Mouse (Mus musculus) midbrain, embryonic 11.5 days (tissue): ENCODE measurements around the gene Vars2. TPM values are rescaled to one million over a fixed set of nuclear protein-coding genes. Genes with fewer than 3 reads are reported as not detected.

ENCODE experiments used
- ATAC-seq: fragments of 200-750 bp; cut with Nextera tagmentation; 2 replicates; pipeline ENCODE4 v1.8.0; 2017; ENCODE audit warnings: moderate TSS enrichment, moderate library complexity; ENCODE audit not compliant: low FRiP score
- DNase-seq: peaks from one replicate; pipeline ENCODE4 v3.0.0; 2015; ENCODE audit warnings: low spot score; ENCODE audit errors: missing footprints
- H3K27ac ChIP-seq: fragments of 300-500 bp; sonication (generic); 2 replicates; pipeline ENCODE4 v1.5.1; 2014; ENCODE audit warnings: low read depth, low read length
- H3K27me3 ChIP-seq: fragments of 300-500 bp; sonication (generic); 2 replicates; pipeline ENCODE4 v1.6.1; 2014; ENCODE audit warnings: mild to moderate bottlenecking, low read length, moderate library complexity, mixed read lengths; ENCODE audit not compliant: control insufficient read depth, insufficient read depth
- H3K36me3 ChIP-seq: fragments of 300-500 bp; sonication (generic); 2 replicates; pipeline ENCODE4 v1.6.1; 2014; ENCODE audit warnings: mild to moderate bottlenecking, low read length, moderate library complexity, mixed read lengths; ENCODE audit not compliant: control insufficient read depth, insufficient read depth
- H3K4me1 ChIP-seq: fragments of 300-500 bp; sonication (generic); 2 replicates; pipeline ENCODE4 v1.6.1; 2014; ENCODE audit warnings: low read length; ENCODE audit not compliant: control insufficient read depth, insufficient read depth
- H3K4me2 ChIP-seq: fragments of 300-500 bp; sonication (generic); 2 replicates; pipeline ENCODE4 v1.6.1; 2014; ENCODE audit warnings: mild to moderate bottlenecking, moderate library complexity
- H3K4me3 ChIP-seq: fragments of 300-500 bp; sonication (generic); 2 replicates; pipeline ENCODE4 v1.5.1; 2014; ENCODE audit warnings: low read depth, low read length
- H3K9ac ChIP-seq: fragments of 300-500 bp; sonication (generic); 2 replicates; pipeline ENCODE4 v1.6.1; 2014; ENCODE audit warnings: low read length
- H3K9me3 ChIP-seq: fragments of 300-500 bp; sonication (generic); 2 replicates; pipeline ENCODE4 v1.6.1; 2016; ENCODE audit warnings: low read length; ENCODE audit not compliant: control insufficient read depth
- WGBS: fragments of 180-500 bp; shearing (Covaris S2); extraction: QIAGEN DNeasy Blood & Tissue Kit; methylation state at CpG from one replicate; pipeline ENCODE4 v1.1.7; 2014; 5-methylcytosine and 5-hydroxymethylcytosine counted together
- polyA plus RNA-seq: library from polyadenylated mRNA; unstranded; fragments of >200 nt; fragmentation: Nextera tagmentation; extraction: Ambion mirVana; gene quantifications from 2 replicates; pipeline ENCODE4 v1.2.1, GENCODE M21; 2014

The Vars2 gene
- polyA plus RNA-seq, 1 experiment from 2014 or later, result 10.5 TPM

DNA sequence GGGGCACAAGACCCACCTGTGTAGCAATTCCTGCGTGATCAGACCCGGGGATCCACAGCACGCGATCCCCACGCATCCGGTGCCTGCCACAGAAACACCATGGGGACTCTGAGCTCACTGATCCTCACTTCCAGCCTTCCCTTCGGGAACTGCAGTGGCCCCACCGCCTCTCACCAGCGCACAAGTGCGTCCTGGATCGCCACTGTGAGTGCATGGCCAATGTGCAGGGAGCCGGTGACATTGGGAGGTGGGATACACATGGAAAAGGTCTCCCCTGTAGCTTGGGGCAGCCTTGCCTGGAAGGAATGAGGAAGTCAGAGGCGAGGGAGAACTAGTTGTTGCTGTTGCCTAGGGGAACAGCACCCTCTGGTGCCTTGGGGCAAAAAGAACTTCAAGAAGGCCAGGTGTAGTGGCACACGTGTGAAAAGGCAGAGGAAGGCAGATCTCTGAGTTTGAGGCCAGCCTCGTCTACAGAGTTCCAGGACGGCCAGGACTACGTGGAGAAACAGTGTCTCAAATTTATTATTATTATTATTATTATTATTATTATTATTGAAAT is 1.4 kb downstream of the Vars2 start:
- Histone ChIP-seq H3K9me3 (no peaks in the 10 kb centered on the region), H3K27me3 (no peaks in the 10 kb centered on the region), H3K4me1 (peaks cover 9% of the 10 kb centered on the region), H3K4me3 (no peak overlapping the region), H3K9ac (no peak overlapping the region), H3K27ac (no peak overlapping the region), H3K36me3 (peaks cover 3% of the 10 kb centered on the region), H3K4me2 (peak overlapping the region; percentile 95; the same call in 1 of the 2 replicates)
- ATAC-seq (no peak), DNase-seq (no peak)
- WGBS, result 85% methylated on average over 17 of the region's 17 CpGs

- WGBS, result 77% methylated on average over 2 of the region's 2 CpGs
- Histone ChIP-seq H3K4me3 (no peak overlapping the region), H3K4me1 (no peaks in the 10 kb centered on the region), H3K36me3 (peaks cover 3% of the 10 kb centered on the region), H3K9me3 (no peaks in the 10 kb centered on the region), H3K27ac (no peak overlapping the region), H3K4me2 (no peak overlapping the region), H3K27me3 (no peaks in the 10 kb centered on the region), H3K9ac (no peak overlapping the region)
- DNase-seq, result no peak
- ATAC-seq, result no peak
These were observed 14.3 kb downstream of the Vars2 start for GRCm38 (mm10) chr17:35653086-35653485.

DNA sequence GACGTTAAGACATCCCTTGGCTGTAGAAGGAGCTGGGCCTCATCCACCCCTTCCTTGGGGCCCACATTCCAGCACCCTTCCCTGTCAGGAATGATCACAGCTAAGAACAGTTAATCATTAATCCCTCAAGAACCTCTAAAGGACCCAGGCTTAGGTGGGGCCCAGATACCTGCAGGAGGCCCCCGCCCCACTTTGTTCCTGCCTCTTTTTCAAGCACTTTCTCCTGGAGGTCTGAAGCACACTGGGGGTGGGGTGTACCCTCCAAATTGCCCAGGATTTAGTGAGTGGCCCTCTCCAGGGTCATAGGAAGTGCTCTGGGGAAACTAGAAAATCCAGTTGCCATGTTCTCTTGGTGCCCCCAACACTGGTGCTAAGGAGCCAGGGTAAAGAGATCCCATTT is 18.0 kb downstream of the Vars2 start:
- no peaks in the 10 kb centered on the region for H3K4me1 ChIP-seq
- DNase-seq (no peak), ATAC-seq (no peak)
- H3K9me3 ChIP-seq, result no peaks in the 10 kb centered on the region
- no peaks in the 10 kb centered on the region for H3K27me3 ChIP-seq
- 74% methylated on average over 2 of the region's 2 CpGs for WGBS
- H3K27ac ChIP-seq, result no peak overlapping the region
- H3K4me3 ChIP-seq, result no peak overlapping the region
- no peak overlapping the region for H3K9ac ChIP-seq
- H3K36me3 ChIP-seq, result no peaks in the 10 kb centered on the region
- no peak overlapping the region for H3K4me2 ChIP-seq

GRCm38 (mm10) chr17:35643609-35644236 is 23.7 kb downstream of the Vars2 start, which contains the start of gene Mucl3:
Mucl3 (minus strand) TSS chr17:35643695.
- Histone ChIP-seq H3K27me3 (no peaks in the 10 kb centered on the region), H3K4me3 (no peak within 1 kb of the TSS), H3K27ac (no peak within 1 kb of the TSS), H3K9ac (no peak within 1 kb of the TSS), H3K36me3 (no peaks in the 10 kb centered on the region), H3K4me2 (no peak within 1 kb of the TSS), H3K4me1 (no peaks in the 10 kb centered on the region), H3K9me3 (no peaks in the 10 kb centered on the region)
- WGBS, result 77% methylated on average over 13 of the region's 13 CpGs
- DNase-seq, result no peak
- ATAC-seq, result no peak

DNA sequence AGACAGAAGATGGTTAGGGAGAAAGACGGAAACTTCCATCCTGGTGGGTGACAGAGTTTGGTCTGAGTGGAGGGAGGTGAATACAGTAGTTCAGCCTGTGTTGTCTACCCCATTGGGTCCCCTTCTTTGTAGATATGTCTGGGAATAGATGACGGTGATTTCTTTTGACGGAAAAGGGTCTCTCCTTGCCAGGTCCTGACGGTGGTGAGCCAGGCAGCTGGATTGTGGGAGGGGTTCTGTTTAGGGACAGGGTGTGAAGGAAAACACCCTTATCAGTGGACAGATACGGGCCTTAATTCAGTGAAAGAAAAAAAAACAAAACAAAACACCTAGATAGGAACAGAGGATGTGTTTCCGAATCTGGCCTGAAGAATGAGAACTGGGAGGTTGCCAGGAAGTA is 28.0 kb downstream of the Vars2 start:
- H3K4me2 ChIP-seq, result no peak overlapping the region

GRCm38 (mm10) chr17:35638475-35639190 is 28.8 kb downstream of the Vars2 start:
- Histone ChIP-seq H3K9me3 (no peaks in the 10 kb centered on the region), H3K4me3 (no peak overlapping the region)
- ATAC-seq, result peak; percentile 83

More for the DNA sequence above, 28.0 kb downstream of the Vars2 start:
- Histone ChIP-seq H3K4me1 (no peaks in the 10 kb centered on the region), H3K27me3 (no peaks in the 10 kb centered on the region), H3K4me3 (no peak overlapping the region), H3K9ac (no peak overlapping the region), H3K27ac (no peak overlapping the region), H3K9me3 (no peaks in the 10 kb centered on the region), H3K36me3 (no peaks in the 10 kb centered on the region)
- 84% methylated on average over 6 of the region's 6 CpGs for WGBS
- DNase-seq (no peak), ATAC-seq (no peak)

GRCm38 (mm10) chr17:35636363-35636762 is 31.0 kb downstream of the Vars2 start:
- no peaks in the 10 kb centered on the region for H3K27me3 ChIP-seq
- no peak overlapping the region for H3K4me2 ChIP-seq
- no peak for ATAC-seq
- no peak overlapping the region for H3K27ac ChIP-seq
- WGBS, result 39% methylated on average over 5 of the region's 5 CpGs
- H3K9ac ChIP-seq, result no peak overlapping the region
- H3K4me1 ChIP-seq, result no peaks in the 10 kb centered on the region
- H3K9me3 ChIP-seq, result no peaks in the 10 kb centered on the region
- DNase-seq, result no peak
- H3K4me3 ChIP-seq, result no peak overlapping the region
- no peaks in the 10 kb centered on the region for H3K36me3 ChIP-seq

More at GRCm38 (mm10) chr17:35638475-35639190, 28.8 kb downstream of the Vars2 start:
- no peaks in the 10 kb centered on the region for H3K36me3 ChIP-seq
- peak; percentile 93 for DNase-seq
- 0 out of 2 replicates have a peak overlapping the region, but pooled peaks have one; percentile 1 for H3K4me2 ChIP-seq
- no peak overlapping the region for H3K27ac ChIP-seq
- H3K4me1 ChIP-seq, result no peaks in the 10 kb centered on the region
- no peak overlapping the region for H3K9ac ChIP-seq
- no peaks in the 10 kb centered on the region for H3K27me3 ChIP-seq
- 26% methylated on average over 14 of the region's 14 CpGs for WGBS

DNA sequence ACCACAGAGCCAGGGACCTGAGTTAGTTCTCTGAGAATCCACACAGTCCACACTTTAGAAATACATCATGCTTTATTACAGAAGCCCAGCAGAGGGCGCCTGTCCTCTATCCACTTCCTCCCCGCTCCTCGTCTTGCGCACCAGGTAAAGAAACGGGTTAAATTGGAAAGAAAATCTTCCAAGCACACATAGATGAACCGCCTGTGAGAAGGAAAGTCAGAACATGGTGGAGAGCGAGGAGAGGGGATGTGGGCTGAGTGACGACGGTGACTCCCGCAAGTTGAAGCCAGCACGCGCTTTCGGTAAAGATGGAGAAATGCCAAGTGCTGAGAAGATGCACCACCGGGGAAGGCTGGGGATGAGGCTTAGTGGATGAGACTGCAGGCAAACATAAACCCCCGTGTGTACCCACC is 31.7 kb downstream of the Vars2 start:
- no peaks in the 10 kb centered on the region for H3K4me1 ChIP-seq
- peak; percentile 70; the same call in 1 of the 2 replicates for ATAC-seq
- no peak overlapping the region for H3K27ac ChIP-seq
- peak overlapping the region; percentile 53 for H3K4me2 ChIP-seq
- no peaks in the 10 kb centered on the region for H3K9me3 ChIP-seq
- no peaks in the 10 kb centered on the region for H3K36me3 ChIP-seq
- no peaks in the 10 kb centered on the region for H3K27me3 ChIP-seq
- peak; percentile 96 for DNase-seq
- H3K4me3 ChIP-seq, result peak overlapping the region; percentile 24; the same call in 1 of the 2 replicates
- no peak overlapping the region for H3K9ac ChIP-seq
- 2% methylated on average over 15 of the region's 15 CpGs for WGBS

- no peaks in the 10 kb centered on the region for H3K4me1 ChIP-seq
- no peak overlapping the region for H3K9ac ChIP-seq
- no peak overlapping the region for H3K27ac ChIP-seq
- no peak overlapping the region for H3K4me3 ChIP-seq
- no peaks in the 10 kb centered on the region for H3K36me3 ChIP-seq
- 84% methylated on average over 3 of the region's 3 CpGs for WGBS
- H3K9me3 ChIP-seq, result no peaks in the 10 kb centered on the region
- ATAC-seq (no peak), DNase-seq (no peak)
- H3K4me2 ChIP-seq, result no peak overlapping the region
- no peaks in the 10 kb centered on the region for H3K27me3 ChIP-seq
These were observed 32.2 kb downstream of the Vars2 start for GRCm38 (mm10) chr17:35635202-35635601.
